Mouse (Mus musculus) left cerebral cortex, adult 6 months (tissue): ENCODE measurements around the gene AC153137.1. TPM values are rescaled to one million over a fixed set of nuclear protein-coding genes. Genes with fewer than 3 reads are reported as not detected.

ENCODE experiments used
- long read RNA-seq, 2 experiments: library from polyadenylated mRNA; unstranded; transcript quantifications; one replicate each; pipeline ENCODE4 v2.0.0; 2019 to 2020
- polyA plus RNA-seq: library from polyadenylated mRNA; unstranded; fragments of <200 nt; fragmentation: Nextera tagmentation; gene quantifications from 2 replicates; pipeline ENCODE4 v1.2.3, GENCODE M21; 2021

The AC153137.1 gene
- not detected in 2 replicates for polyA plus RNA-seq
- long read RNA-seq, experiment 1 = 0 reads
- long read RNA-seq, experiment 2 = 0 reads

GRCm38 (mm10) chr1:30977868-30978267 lies at the start of gene AC153137.1:
AC153137.1 (minus strand) TSS chr1:30977968.

Other genes with a start within 250 kb of the AC153137.1 start
- 10.0 and 21.5 TPM in 2 replicates for gene Phf3, start 104.0 kb downstream of the AC153137.1 start, polyA plus RNA-seq
- not detected in 2 replicates for gene Lgsn, start 198.4 kb upstream of the AC153137.1 start, polyA plus RNA-seq
- not detected in 2 replicates for gene 4931428L18Rik, start 244.7 kb upstream of the AC153137.1 start, polyA plus RNA-seq
- gene Pih1d3, start 244.9 kb upstream of the AC153137.1 start, polyA plus RNA-seq = not detected in 2 replicates